Mouse (Mus musculus): ENCODE measurements around the gene Zfp292. TPM values are rescaled to one million over a fixed set of nuclear protein-coding genes. Genes with fewer than 3 reads are reported as not detected.

The Zfp292 gene
- polyA plus RNA-seq, 1 experiment from 2014 or later = 42.7 TPM

GRCm38 (mm10) chr4:34880921-34881650 is 1.7 kb downstream of the Zfp292 start:
- ATAC-seq (ENCODE audit: low FRiP score, low read depth) = no peak
- WGBS = 87% methylated on average over 10 of the region's 10 CpGs
- Histone ChIP-seq H3K9me3 (no peaks in the 10 kb centered on the region), H3K4me3 (peak overlapping the region; percentile 77), H3K27me3 (no peaks in the 10 kb centered on the region), H3K9ac (replicated peaks) (0 out of 2 replicates have a peak overlapping the region, but pooled peaks have one; percentile 31), H3K36me3 (peaks cover 30% of the 10 kb centered on the region), H3K4me2 (replicated peaks) (peak overlapping the region; percentile 71), H3K27ac (replicated peaks) (no peak overlapping the region), H3K4me1 (peaks cover 22% of the 10 kb centered on the region)

GRCm38 (mm10) chr4:34874234-34874633 is 8.5 kb downstream of the Zfp292 start:
- WGBS = 86% methylated on average over 1 of the region's 1 CpGs
- H3K9me3 ChIP-seq = no peaks in the 10 kb centered on the region
- no peak for ATAC-seq (ENCODE audit: low FRiP score, low read depth)
- H3K27me3 ChIP-seq = no peaks in the 10 kb centered on the region
- no peaks in the 10 kb centered on the region for H3K4me1 ChIP-seq
- H3K36me3 ChIP-seq = peaks cover 24% of the 10 kb centered on the region
- no peak overlapping the region for H3K4me3 ChIP-seq
- no peak overlapping the region for H3K4me2 ChIP-seq (replicated peaks)
- H3K27ac ChIP-seq (replicated peaks) = no peak overlapping the region
- no peak overlapping the region for H3K9ac ChIP-seq (replicated peaks)

- Histone ChIP-seq H3K27ac (replicated peaks) (no peak overlapping the region), H3K27me3 (no peaks in the 10 kb centered on the region), H3K4me3 (no peak overlapping the region), H3K9me3 (no peaks in the 10 kb centered on the region), H3K36me3 (peaks cover 16% of the 10 kb centered on the region), H3K4me2 (replicated peaks) (no peak overlapping the region), H3K9ac (replicated peaks) (no peak overlapping the region), H3K4me1 (no peaks in the 10 kb centered on the region)
- WGBS = 91% methylated on average over 4 of the region's 4 CpGs
- no peak for ATAC-seq (ENCODE audit: low FRiP score, low read depth)
Observed at GRCm38 (mm10) chr4:34872896-34873495, 9.8 kb downstream of the Zfp292 start.

- no peak overlapping the region for H3K9ac ChIP-seq (replicated peaks)
- no peak for ATAC-seq (ENCODE audit: low FRiP score, low read depth)
- WGBS = 91% methylated on average over 3 of the region's 3 CpGs
Observed at GRCm38 (mm10) chr4:34869813-34870212, 12.9 kb downstream of the Zfp292 start.

DNA sequence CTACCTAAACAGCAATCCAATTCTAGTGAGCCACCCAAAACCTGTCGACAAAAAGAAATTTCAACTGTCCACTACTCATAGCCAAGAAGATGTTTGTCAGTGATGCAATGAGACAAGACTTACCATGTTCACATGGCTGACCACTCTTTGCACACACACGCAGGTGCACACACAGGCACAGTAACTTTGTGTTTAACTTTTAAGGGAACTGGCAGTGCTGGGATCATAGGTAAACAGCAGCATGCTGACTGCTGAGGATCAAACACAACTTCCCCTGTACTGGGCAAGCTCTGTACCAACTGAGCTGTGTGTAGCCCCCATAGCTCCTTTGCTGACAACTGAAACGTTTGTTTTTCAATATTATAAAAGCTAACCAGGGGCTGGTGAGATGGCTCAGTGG is 21.3 kb downstream of the Zfp292 start:
- no peak overlapping the region for H3K4me2 ChIP-seq (replicated peaks)
- H3K4me3 ChIP-seq = no peak overlapping the region
- no peak for ATAC-seq (ENCODE audit: low FRiP score, low read depth)
- H3K4me1 ChIP-seq = no peaks in the 10 kb centered on the region
- H3K9me3 ChIP-seq = no peaks in the 10 kb centered on the region
- WGBS = 97% methylated on average over 3 of the region's 3 CpGs
- H3K27ac ChIP-seq (replicated peaks) = no peak overlapping the region
- H3K27me3 ChIP-seq = no peaks in the 10 kb centered on the region
- H3K36me3 ChIP-seq = no peaks in the 10 kb centered on the region
- H3K9ac ChIP-seq (replicated peaks) = no peak overlapping the region

More at GRCm38 (mm10) chr4:34869813-34870212, 12.9 kb downstream of the Zfp292 start:
- no peaks in the 10 kb centered on the region for H3K36me3 ChIP-seq
- no peak overlapping the region for H3K4me3 ChIP-seq
- no peak overlapping the region for H3K27ac ChIP-seq (replicated peaks)
- H3K4me1 ChIP-seq = no peaks in the 10 kb centered on the region
- H3K27me3 ChIP-seq = no peaks in the 10 kb centered on the region
- H3K9me3 ChIP-seq = no peaks in the 10 kb centered on the region
- H3K4me2 ChIP-seq (replicated peaks) = no peak overlapping the region

- H3K27ac ChIP-seq (replicated peaks) = no peak overlapping the region
- H3K9ac ChIP-seq (replicated peaks) = no peak overlapping the region
- H3K4me1 ChIP-seq = 0 out of 2 replicates have a peak, but pooled peaks cover 3% of the 10 kb centered on the region
- 96% methylated on average over 3 of the region's 3 CpGs for WGBS
- no peak overlapping the region for H3K4me2 ChIP-seq (replicated peaks)
- H3K36me3 ChIP-seq = no peaks in the 10 kb centered on the region
- no peaks in the 10 kb centered on the region for H3K9me3 ChIP-seq
- ATAC-seq (ENCODE audit: low FRiP score, low read depth) = no peak
- H3K4me3 ChIP-seq = no peak overlapping the region
- no peaks in the 10 kb centered on the region for H3K27me3 ChIP-seq
Observed at GRCm38 (mm10) chr4:34859416-34859815, 23.3 kb downstream of the Zfp292 start.

GRCm38 (mm10) chr4:34858903-34859302 is 23.9 kb downstream of the Zfp292 start:
- Histone ChIP-seq H3K27ac (replicated peaks) (no peak overlapping the region), H3K4me2 (replicated peaks) (no peak overlapping the region), H3K9me3 (no peaks in the 10 kb centered on the region), H3K27me3 (no peaks in the 10 kb centered on the region), H3K36me3 (peaks cover 5% of the 10 kb centered on the region), H3K9ac (replicated peaks) (no peak overlapping the region), H3K4me1 (0 out of 2 replicates have a peak, but pooled peaks cover 3% of the 10 kb centered on the region), H3K4me3 (no peak overlapping the region)
- ATAC-seq (ENCODE audit: low FRiP score, low read depth) = no peak
- 93% methylated on average over 3 of the region's 3 CpGs for WGBS

DNA sequence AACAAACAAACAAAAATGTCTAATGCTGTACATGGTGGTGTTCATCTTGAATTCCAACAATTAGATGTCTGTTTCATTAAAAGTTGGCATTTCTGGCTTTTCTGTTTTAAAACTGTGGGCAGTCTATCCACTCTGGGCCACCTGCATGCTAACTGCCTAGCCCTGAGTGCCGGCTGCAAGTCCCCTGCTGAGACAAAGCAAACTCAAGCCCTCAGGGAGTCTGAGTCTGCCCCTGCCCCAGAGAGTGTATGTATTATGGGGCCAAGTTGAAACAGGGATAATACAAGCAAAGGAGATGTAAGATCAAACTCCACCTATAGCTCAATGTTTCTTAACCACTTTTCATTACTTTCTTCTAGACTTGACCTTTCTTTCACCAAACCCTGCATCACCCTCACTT is 26.8 kb downstream of the Zfp292 start:
- Histone ChIP-seq H3K27me3 (no peaks in the 10 kb centered on the region), H3K9ac (replicated peaks) (no peak overlapping the region), H3K36me3 (peaks cover 18% of the 10 kb centered on the region), H3K9me3 (no peaks in the 10 kb centered on the region), H3K4me1 (0 out of 2 replicates have a peak, but pooled peaks cover 3% of the 10 kb centered on the region), H3K4me3 (no peak overlapping the region), H3K4me2 (replicated peaks) (no peak overlapping the region), H3K27ac (replicated peaks) (no peak overlapping the region)
- no peak for ATAC-seq (ENCODE audit: low FRiP score, low read depth)
- WGBS = 18% methylated on average over 1 of the region's 1 CpGs

GRCm38 (mm10) chr4:34852051-34852450 is 30.7 kb downstream of the Zfp292 start:
- Histone ChIP-seq H3K27me3 (no peaks in the 10 kb centered on the region), H3K9me3 (no peaks in the 10 kb centered on the region), H3K4me1 (0 out of 2 replicates have a peak, but pooled peaks cover 3% of the 10 kb centered on the region), H3K27ac (replicated peaks) (no peak overlapping the region), H3K36me3 (peaks cover 18% of the 10 kb centered on the region), H3K4me2 (replicated peaks) (no peak overlapping the region), H3K4me3 (no peak overlapping the region), H3K9ac (replicated peaks) (no peak overlapping the region)
- no peak for ATAC-seq (ENCODE audit: low FRiP score, low read depth)
- WGBS = 96% methylated on average over 7 of the region's 7 CpGs

GRCm38 (mm10) chr4:34850156-34850555 is 32.6 kb downstream of the Zfp292 start:
- ATAC-seq (ENCODE audit: low FRiP score, low read depth) = no peak
- 98% methylated on average over 2 of the region's 2 CpGs for WGBS
- Histone ChIP-seq H3K9ac (replicated peaks) (no peak overlapping the region), H3K27ac (replicated peaks) (no peak overlapping the region), H3K4me2 (replicated peaks) (no peak overlapping the region), H3K9me3 (no peaks in the 10 kb centered on the region), H3K4me1 (no peaks in the 10 kb centered on the region), H3K4me3 (no peak overlapping the region), H3K36me3 (peaks cover 18% of the 10 kb centered on the region), H3K27me3 (no peaks in the 10 kb centered on the region)

- H3K4me2 ChIP-seq (replicated peaks) = no peak overlapping the region
- no peak overlapping the region for H3K9ac ChIP-seq (replicated peaks)
- H3K9me3 ChIP-seq = no peaks in the 10 kb centered on the region
- H3K27ac ChIP-seq (replicated peaks) = no peak overlapping the region
- peaks cover 10% of the 10 kb centered on the region; the same call in 1 of the 2 replicates for H3K36me3 ChIP-seq
- H3K27me3 ChIP-seq = no peaks in the 10 kb centered on the region
- no peak for ATAC-seq (ENCODE audit: low FRiP score, low read depth)
- no peak overlapping the region for H3K4me3 ChIP-seq
- WGBS = 95% methylated on average over 6 of the region's 6 CpGs
- H3K4me1 ChIP-seq = peaks cover 5% of the 10 kb centered on the region; the same call in 1 of the 2 replicates
Observed at GRCm38 (mm10) chr4:34847679-34848309, 35.0 kb downstream of the Zfp292 start.

DNA sequence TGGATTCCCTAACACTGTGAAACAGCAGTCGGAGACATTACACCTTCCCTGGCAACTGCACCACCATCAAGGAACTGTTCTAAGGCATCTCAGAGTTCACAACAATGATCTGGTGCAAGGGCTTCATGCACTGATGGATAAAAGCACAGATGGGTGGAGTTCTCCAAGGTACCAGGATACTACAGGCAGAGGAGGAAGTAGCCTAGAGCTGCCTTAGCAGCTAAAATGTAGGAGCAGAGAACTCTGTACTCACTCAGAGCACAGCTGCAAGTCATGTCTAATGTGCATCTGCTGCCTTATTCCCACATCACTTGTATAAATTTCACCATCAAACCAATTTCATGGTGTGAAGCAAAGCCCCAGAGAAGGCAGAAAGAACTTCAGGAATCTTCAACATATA is 38.9 kb downstream of the Zfp292 start:
- Histone ChIP-seq H3K9ac (replicated peaks) (no peak overlapping the region), H3K9me3 (no peaks in the 10 kb centered on the region), H3K27ac (replicated peaks) (no peak overlapping the region), H3K4me2 (replicated peaks) (no peak overlapping the region), H3K4me1 (peaks cover 9% of the 10 kb centered on the region), H3K4me3 (no peak overlapping the region), H3K27me3 (no peaks in the 10 kb centered on the region), H3K36me3 (peaks cover 4% of the 10 kb centered on the region; the same call in 1 of the 2 replicates)
- WGBS = 94% methylated on average over 1 of the region's 1 CpGs
- ATAC-seq (ENCODE audit: low FRiP score, low read depth) = no peak

All from midbrain, embryonic 12.5 days (tissue).